Mouse (Mus musculus): ENCODE measurements around the gene Sox21. TPM values are rescaled to one million over a fixed set of nuclear protein-coding genes. Genes with fewer than 3 reads are reported as not detected.

The Sox21 gene
- not detected in 2 replicates for polyA plus RNA-seq (2014; fragmentation: Nextera tagmentation; extraction: Ambion mirVana)

DNA sequence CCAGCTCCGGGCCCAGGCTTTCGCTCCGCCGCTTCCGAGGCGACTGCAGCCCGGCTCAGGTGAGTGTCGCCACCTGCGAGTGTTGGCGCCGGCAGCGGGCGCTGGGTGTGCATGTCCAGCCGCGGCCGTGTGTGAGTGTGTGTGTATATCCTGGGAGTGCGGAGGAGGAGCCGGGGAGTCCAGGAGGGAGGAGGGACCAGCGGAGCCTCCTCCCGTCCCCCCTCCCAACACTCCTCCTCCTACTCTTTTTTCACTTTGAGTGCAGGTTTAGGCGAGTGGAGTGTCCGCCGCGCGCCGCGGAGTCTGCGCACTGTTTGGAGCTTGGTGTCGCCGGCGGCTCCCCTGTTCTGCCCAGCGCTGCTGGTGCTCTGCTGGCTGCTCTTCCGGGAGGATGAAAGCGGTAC lies at the start of gene Sox21:
Gene Sox21, minus strand, starts transcription at position 145 of the 404 bp plus-strand sequence.
- Histone ChIP-seq H3K36me3 (ENCODE audit: control insufficient read depth, insufficient read depth, low read length) (no peaks in the 10 kb centered on the region), H3K9ac (ENCODE audit: low read length) (peak within 1 kb of the TSS; percentile 16; the same call in 1 of the 2 replicates), H3K27ac (ENCODE audit: low read depth) (no peak within 1 kb of the TSS), H3K4me3 (ENCODE audit: low read depth, low read length) (peak within 1 kb of the TSS; percentile 43), H3K4me1 (replicated peaks; ENCODE audit: control insufficient read depth, insufficient read depth, low read length) (peaks cover 6% of the 10 kb centered on the region), H3K4me2 (ENCODE audit: low read length) (peak within 1 kb of the TSS; percentile 84), H3K27me3 (replicated peaks; ENCODE audit: control insufficient read depth, insufficient read depth, low read length) (peaks cover 87% of the 10 kb centered on the region), H3K9me3 (ENCODE audit: control insufficient read depth, low read length) (no peaks in the 10 kb centered on the region)
- peak; percentile 80 for ATAC-seq (replicated peaks; ENCODE audit: low FRiP score, low TSS enrichment, low read depth)
- under 1% methylated on average over 34 of the region's 34 CpGs for WGBS
- no peak for DNase-seq (ENCODE audit: low spot score)

DNA sequence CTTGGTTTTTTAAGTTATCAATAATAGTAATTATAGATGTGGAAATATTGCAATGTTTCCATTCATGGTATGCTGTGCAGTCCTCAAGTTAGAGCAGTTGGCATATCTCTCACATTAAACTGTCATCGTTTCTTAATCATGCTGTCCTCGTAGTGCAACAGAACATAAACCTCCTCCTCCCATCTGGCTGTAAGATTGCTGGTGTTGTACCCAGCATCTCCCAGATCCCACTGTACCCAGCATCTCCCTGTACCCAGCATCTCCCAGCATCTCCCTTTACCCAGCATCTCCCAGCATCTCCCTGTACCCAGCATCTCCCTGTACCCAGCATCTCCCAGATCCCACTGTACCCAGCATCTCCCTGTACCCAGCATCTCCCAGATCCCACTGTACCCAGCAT lies 49.3 kb upstream of the Sox21 start:
- Histone ChIP-seq H3K4me3 (ENCODE audit: low read depth, low read length) (no peak overlapping the region), H3K4me1 (replicated peaks; ENCODE audit: control insufficient read depth, insufficient read depth, low read length) (no peaks in the 10 kb centered on the region), H3K9ac (ENCODE audit: low read length) (no peak overlapping the region), H3K27ac (ENCODE audit: low read depth) (no peak overlapping the region), H3K9me3 (ENCODE audit: control insufficient read depth, low read length) (no peaks in the 10 kb centered on the region), H3K36me3 (ENCODE audit: control insufficient read depth, insufficient read depth, low read length) (no peaks in the 10 kb centered on the region), H3K4me2 (ENCODE audit: low read length) (no peak overlapping the region), H3K27me3 (replicated peaks; ENCODE audit: control insufficient read depth, insufficient read depth, low read length) (no peaks in the 10 kb centered on the region)
- ATAC-seq (replicated peaks; ENCODE audit: low FRiP score, low TSS enrichment, low read depth) (no peak), DNase-seq (ENCODE audit: low spot score) (no peak)
- WGBS = 72% methylated on average over 2 of the region's 2 CpGs

DNA sequence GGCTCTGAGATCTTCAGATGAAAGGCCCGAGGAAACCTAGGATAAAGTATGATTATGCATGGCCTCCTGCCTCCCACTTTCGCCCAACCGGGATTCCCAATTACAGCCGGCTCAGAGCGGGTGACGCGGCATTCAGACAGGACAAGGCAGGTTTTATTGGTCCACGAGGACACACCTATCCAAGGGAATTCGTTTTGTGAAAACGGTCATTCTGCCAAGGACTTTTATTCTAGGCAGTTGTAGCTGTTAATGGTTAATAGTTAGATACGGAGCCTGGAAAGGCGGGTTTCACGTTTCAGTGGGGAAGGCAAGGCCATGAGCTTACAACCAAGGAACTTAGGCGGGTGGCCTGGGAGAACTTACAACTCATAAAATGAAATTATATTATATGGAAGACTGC lies 46.1 kb upstream of the Sox21 start:
- Histone ChIP-seq H3K4me1 (replicated peaks; ENCODE audit: control insufficient read depth, insufficient read depth, low read length) (no peaks in the 10 kb centered on the region), H3K27ac (ENCODE audit: low read depth) (no peak overlapping the region), H3K4me3 (ENCODE audit: low read depth, low read length) (no peak overlapping the region), H3K4me2 (ENCODE audit: low read length) (no peak overlapping the region), H3K36me3 (ENCODE audit: control insufficient read depth, insufficient read depth, low read length) (no peaks in the 10 kb centered on the region), H3K9me3 (ENCODE audit: control insufficient read depth, low read length) (peaks cover 6% of the 10 kb centered on the region; the same call in 1 of the 2 replicates), H3K9ac (ENCODE audit: low read length) (no peak overlapping the region), H3K27me3 (replicated peaks; ENCODE audit: control insufficient read depth, insufficient read depth, low read length) (no peaks in the 10 kb centered on the region)
- ATAC-seq (replicated peaks; ENCODE audit: low FRiP score, low TSS enrichment, low read depth) (peak; percentile 86), DNase-seq (ENCODE audit: low spot score) (no peak)
- WGBS = 57% methylated on average over 14 of the region's 14 CpGs

DNA sequence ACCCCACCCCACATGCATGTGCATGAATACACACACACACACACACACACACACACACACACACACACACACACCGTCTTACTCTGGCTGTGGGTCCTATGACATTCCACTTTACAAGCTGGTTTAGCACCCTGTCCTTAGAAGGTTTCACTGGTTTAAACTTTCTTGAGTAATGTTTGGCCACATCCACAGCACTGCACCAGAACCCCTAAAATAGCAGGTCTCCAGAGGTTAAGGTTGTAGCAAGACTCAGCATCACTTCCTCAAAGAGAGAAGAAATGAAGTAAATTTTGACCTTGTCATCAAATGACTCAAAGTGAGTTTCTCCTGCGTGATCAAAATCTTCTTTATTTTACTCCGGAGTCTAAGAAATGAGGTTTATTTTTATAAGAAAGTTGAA lies 45.4 kb upstream of the Sox21 start:
- no peak for ATAC-seq (replicated peaks; ENCODE audit: low FRiP score, low TSS enrichment, low read depth)
- Histone ChIP-seq H3K4me1 (replicated peaks; ENCODE audit: control insufficient read depth, insufficient read depth, low read length) (no peaks in the 10 kb centered on the region), H3K9ac (ENCODE audit: low read length) (no peak overlapping the region), H3K4me3 (ENCODE audit: low read depth, low read length) (no peak overlapping the region), H3K27ac (ENCODE audit: low read depth) (no peak overlapping the region), H3K36me3 (ENCODE audit: control insufficient read depth, insufficient read depth, low read length) (no peaks in the 10 kb centered on the region), H3K27me3 (replicated peaks; ENCODE audit: control insufficient read depth, insufficient read depth, low read length) (no peaks in the 10 kb centered on the region), H3K4me2 (ENCODE audit: low read length) (no peak overlapping the region), H3K9me3 (ENCODE audit: control insufficient read depth, low read length) (peaks cover 6% of the 10 kb centered on the region; the same call in 1 of the 2 replicates)
- WGBS = 90% methylated on average over 3 of the region's 3 CpGs
- no peak for DNase-seq (ENCODE audit: low spot score)

DNA sequence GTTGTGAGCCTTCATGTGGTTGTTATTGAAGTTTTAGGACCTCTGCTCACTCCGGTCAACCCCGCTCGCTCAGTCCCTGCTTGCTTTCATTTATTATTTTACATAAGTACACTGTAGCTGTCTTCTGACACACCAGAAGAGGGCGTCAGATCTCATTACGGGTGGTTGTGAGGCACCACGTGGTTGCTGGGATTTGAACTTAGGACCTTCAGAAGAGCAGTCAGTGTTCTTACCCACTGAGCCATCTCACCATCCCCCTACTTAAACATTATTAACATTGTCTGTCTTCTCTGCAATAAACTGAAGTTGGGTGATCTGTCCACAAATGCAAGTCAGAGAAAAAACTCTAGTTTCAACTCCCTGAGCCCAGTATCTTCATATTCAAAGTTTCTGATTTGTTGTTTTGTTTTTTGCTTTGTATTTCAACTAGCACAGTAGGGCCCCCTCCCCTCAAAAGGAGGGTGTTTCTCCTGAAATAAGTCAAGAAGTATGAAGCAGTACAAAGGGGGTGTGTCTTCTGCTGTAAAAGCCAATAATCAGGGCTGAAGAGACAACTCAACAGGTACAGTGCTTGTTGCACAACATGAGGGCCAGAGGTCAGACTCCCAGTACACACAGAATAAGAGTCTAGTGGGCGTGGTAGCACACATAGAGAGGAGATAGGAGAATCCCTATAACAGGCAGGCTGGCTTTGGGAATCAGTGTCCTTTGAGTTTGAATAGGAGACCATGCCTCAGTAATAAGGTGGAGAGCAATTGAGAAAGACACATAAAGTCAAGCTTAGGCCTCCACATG lies 41.1 kb upstream of the Sox21 start:
- H3K4me3 ChIP-seq (ENCODE audit: low read depth, low read length) = no peak overlapping the region
- H3K9ac ChIP-seq (ENCODE audit: low read length) = no peak overlapping the region
- H3K27me3 ChIP-seq (replicated peaks; ENCODE audit: control insufficient read depth, insufficient read depth, low read length) = no peaks in the 10 kb centered on the region
- ATAC-seq (replicated peaks; ENCODE audit: low FRiP score, low TSS enrichment, low read depth) = no peak
- no peaks in the 10 kb centered on the region for H3K4me1 ChIP-seq (replicated peaks; ENCODE audit: control insufficient read depth, insufficient read depth, low read length)
- no peak overlapping the region for H3K27ac ChIP-seq (ENCODE audit: low read depth)
- no peak for DNase-seq (ENCODE audit: low spot score)
- 75% methylated on average over 7 of the region's 7 CpGs for WGBS
- no peak overlapping the region for H3K4me2 ChIP-seq (ENCODE audit: low read length)
- H3K9me3 ChIP-seq (ENCODE audit: control insufficient read depth, low read length) = peaks cover 6% of the 10 kb centered on the region; the same call in 1 of the 2 replicates
- H3K36me3 ChIP-seq (ENCODE audit: control insufficient read depth, insufficient read depth, low read length) = no peaks in the 10 kb centered on the region

DNA sequence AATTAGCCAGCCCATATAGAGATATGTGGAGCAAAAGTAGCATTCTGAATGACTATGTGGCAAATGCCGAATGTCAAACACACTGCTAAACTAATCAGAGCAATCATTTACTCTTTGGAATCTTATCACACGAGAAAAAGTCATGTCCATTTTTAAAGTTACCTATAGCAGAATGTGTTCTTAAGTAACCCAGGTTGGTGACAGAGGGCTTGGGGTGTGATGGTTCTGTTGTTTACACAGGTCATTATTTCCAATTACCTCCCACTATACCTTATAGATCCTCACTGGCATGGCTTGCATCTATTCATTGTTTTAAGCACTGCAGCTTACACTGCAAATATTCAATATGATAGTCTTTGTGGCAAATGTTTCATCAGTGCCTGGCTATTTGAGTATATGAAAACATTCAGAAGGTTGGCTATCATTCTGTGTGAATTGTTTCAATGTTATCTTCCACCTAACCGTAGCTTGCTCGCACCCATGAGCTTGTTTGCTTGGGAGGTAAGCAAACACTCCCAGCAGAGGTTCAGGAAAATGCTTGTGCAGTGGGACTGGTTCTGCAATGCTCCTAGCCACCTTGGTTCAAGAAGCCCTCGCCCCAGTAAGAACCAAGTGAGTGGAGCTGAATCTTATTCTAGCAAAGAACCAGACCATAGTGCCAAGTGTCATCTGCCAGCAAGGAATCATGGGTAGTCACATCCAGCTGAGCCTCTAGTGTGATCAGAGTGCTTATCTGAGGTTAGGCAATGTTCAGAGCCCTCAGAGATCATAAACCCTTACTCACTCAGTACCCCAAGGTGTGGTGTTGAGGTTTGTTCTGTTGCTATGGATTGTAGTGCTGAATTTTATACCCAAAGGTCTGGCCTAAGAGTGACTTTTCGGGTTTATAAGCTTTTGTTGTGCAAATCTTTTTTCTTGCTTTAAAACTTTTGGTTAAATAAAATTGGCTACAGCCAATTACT lies 36.0 kb upstream of the Sox21 start:
- DNase-seq (ENCODE audit: low spot score) = no peak
- H3K9ac ChIP-seq (ENCODE audit: low read length) = no peak overlapping the region
- peak; percentile 62; the same call in 1 of the 2 replicates for ATAC-seq (replicated peaks; ENCODE audit: low FRiP score, low TSS enrichment, low read depth)
- H3K27ac ChIP-seq (ENCODE audit: low read depth) = no peak overlapping the region
- WGBS = 65% methylated on average over 6 of the region's 6 CpGs
- no peak overlapping the region for H3K4me2 ChIP-seq (ENCODE audit: low read length)
- no peaks in the 10 kb centered on the region for H3K36me3 ChIP-seq (ENCODE audit: control insufficient read depth, insufficient read depth, low read length)
- H3K27me3 ChIP-seq (replicated peaks; ENCODE audit: control insufficient read depth, insufficient read depth, low read length) = no peaks in the 10 kb centered on the region
- H3K9me3 ChIP-seq (ENCODE audit: control insufficient read depth, low read length) = no peaks in the 10 kb centered on the region
- H3K4me1 ChIP-seq (replicated peaks; ENCODE audit: control insufficient read depth, insufficient read depth, low read length) = no peaks in the 10 kb centered on the region
- no peak overlapping the region for H3K4me3 ChIP-seq (ENCODE audit: low read depth, low read length)

DNA sequence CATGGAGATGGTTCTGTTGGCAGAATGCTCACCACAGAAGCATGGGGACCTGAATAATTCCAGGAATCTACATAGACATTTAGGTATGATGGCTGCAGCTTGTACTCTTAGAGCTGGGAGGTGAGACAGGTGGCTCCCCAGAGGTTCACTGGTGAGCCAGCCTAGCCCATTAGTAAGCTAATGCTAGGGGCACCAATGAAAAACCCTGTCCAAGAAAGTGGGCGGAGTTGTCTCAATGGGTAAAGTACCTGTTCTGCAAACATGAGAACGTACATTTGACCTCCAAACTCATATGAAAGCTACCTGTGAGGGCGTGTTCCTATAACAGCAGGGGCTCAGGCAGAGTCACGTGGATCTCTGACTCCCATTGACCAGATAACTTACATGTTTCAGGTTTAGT lies 32.0 kb upstream of the Sox21 start:
- no peaks in the 10 kb centered on the region for H3K27me3 ChIP-seq (replicated peaks; ENCODE audit: control insufficient read depth, insufficient read depth, low read length)
- ATAC-seq (replicated peaks; ENCODE audit: low FRiP score, low TSS enrichment, low read depth) = no peak

DNA sequence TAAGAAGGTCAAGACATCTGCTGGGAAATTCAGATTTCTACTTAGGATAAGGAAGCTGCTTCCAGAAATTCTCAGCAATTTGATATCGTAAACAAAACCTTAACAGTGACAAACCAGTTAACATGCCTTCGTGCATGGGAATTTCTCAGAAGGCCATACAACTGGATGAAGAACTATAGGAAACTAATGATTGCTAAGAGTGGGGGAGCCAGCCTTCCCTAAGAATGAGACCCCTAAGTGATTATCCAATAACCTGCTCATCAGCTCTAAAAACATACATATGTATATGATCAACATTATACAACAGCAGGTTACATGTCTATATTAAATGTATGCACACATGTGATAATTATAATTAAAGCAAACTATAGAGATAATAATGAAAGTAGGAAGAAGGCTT lies 29.8 kb upstream of the Sox21 start, which contains the start of gene Gm9376:
Gene Gm9376, plus strand, starts transcription at position 301 of the 400 bp plus-strand sequence.
- no peaks in the 10 kb centered on the region for H3K36me3 ChIP-seq (ENCODE audit: control insufficient read depth, insufficient read depth, low read length)
- H3K27me3 ChIP-seq (replicated peaks; ENCODE audit: control insufficient read depth, insufficient read depth, low read length) = no peaks in the 10 kb centered on the region
- no peak within 1 kb of the TSS for H3K4me3 ChIP-seq (ENCODE audit: low read depth, low read length)
- ATAC-seq (replicated peaks; ENCODE audit: low FRiP score, low TSS enrichment, low read depth) (no peak), DNase-seq (ENCODE audit: low spot score) (no peak)
- no peak within 1 kb of the TSS for H3K4me2 ChIP-seq (ENCODE audit: low read length)
- WGBS = 79% methylated on average over 2 of the region's 2 CpGs
- no peak within 1 kb of the TSS for H3K9ac ChIP-seq (ENCODE audit: low read length)
- no peak within 1 kb of the TSS for H3K27ac ChIP-seq (ENCODE audit: low read depth)
- no peaks in the 10 kb centered on the region for H3K9me3 ChIP-seq (ENCODE audit: control insufficient read depth, low read length)
- no peaks in the 10 kb centered on the region for H3K4me1 ChIP-seq (replicated peaks; ENCODE audit: control insufficient read depth, insufficient read depth, low read length)

More for the DNA sequence above, 32.0 kb upstream of the Sox21 start:
- no peaks in the 10 kb centered on the region for H3K4me1 ChIP-seq (replicated peaks; ENCODE audit: control insufficient read depth, insufficient read depth, low read length)
- no peak overlapping the region for H3K4me3 ChIP-seq (ENCODE audit: low read depth, low read length)
- no peak overlapping the region for H3K27ac ChIP-seq (ENCODE audit: low read depth)
- H3K9ac ChIP-seq (ENCODE audit: low read length) = no peak overlapping the region
- no peak for DNase-seq (ENCODE audit: low spot score)
- no peak overlapping the region for H3K4me2 ChIP-seq (ENCODE audit: low read length)
- H3K36me3 ChIP-seq (ENCODE audit: control insufficient read depth, insufficient read depth, low read length) = no peaks in the 10 kb centered on the region
- no peaks in the 10 kb centered on the region for H3K9me3 ChIP-seq (ENCODE audit: control insufficient read depth, low read length)
- 81% methylated on average over 4 of the region's 4 CpGs for WGBS

Measured in intestine, embryonic 14.5 days (tissue).